In genomic region chr14:87264826-87265225, GRCm38 (mm10) we compare ENCODE assay signal across 27 mouse cellular contexts.
DNase-seq lines count a peak whose midpoint lies in the region; ATAC-seq and TF ChIP-seq lines count a peak whose summit lies in the region.
"Had no signal": no experiment of that assay in that cellular context is flagged by ENCODE, and none has a peak within 500 bp of the region (broad histone marks: within the 10 kb centered on the region; RNA-seq: fewer than 3 reads in every experiment).

No protein-coding gene starts in this region.

- no peak overlapping the region for H3K27ac ChIP-seq in forebrain, embryonic 15.5 days (replicated peaks)
- no peak overlapping the region for H3K27ac ChIP-seq in forebrain, embryonic 10.5 days
- H3K27ac ChIP-seq in intestine, postnatal 0 days (ENCODE audit: low read depth, low read length), result no peak overlapping the region
- no peak overlapping the region for H3K27ac ChIP-seq in intestine, embryonic 15.5 days
- H3K27ac ChIP-seq in midbrain, postnatal 0 days (ENCODE audit: low read depth, low read length), result no peak overlapping the region
- no peak overlapping the region for H3K27ac ChIP-seq in midbrain, embryonic 16.5 days (ENCODE audit: low read length)
- H3K27ac ChIP-seq: embryonic facial prominence, embryonic 12.5 days; heart, adult 2 months; left cerebral cortex, adult 2 months; limb, embryonic 15.5 days; liver, embryonic 13.5 days; neural tube, embryonic 13.5 days had no signal

- no peak overlapping the region for H3K4me3 ChIP-seq in forebrain, embryonic 15.5 days
- no peak overlapping the region for H3K4me3 ChIP-seq in forebrain, embryonic 10.5 days
- no peak overlapping the region for H3K4me3 ChIP-seq in intestine, postnatal 0 days (ENCODE audit: low read depth, low read length)
- H3K4me3 ChIP-seq in intestine, embryonic 15.5 days (replicated peaks), result no peak overlapping the region
- H3K4me3 ChIP-seq in midbrain, postnatal 0 days (ENCODE audit: low read depth, low read length), result no peak overlapping the region
- no peak overlapping the region for H3K4me3 ChIP-seq in midbrain, embryonic 16.5 days (ENCODE audit: low read depth, low read length)
- H3K4me3 ChIP-seq: embryonic facial prominence, embryonic 12.5 days; heart, adult 2 months; heart, embryonic 12.5 days; left cerebral cortex, adult 2 months; limb, embryonic 15.5 days; liver, embryonic 13.5 days; neural tube, embryonic 13.5 days had no signal

- H3K4me1 ChIP-seq in forebrain, embryonic 15.5 days, result no peaks in the 10 kb centered on the region
- H3K4me1 ChIP-seq in forebrain, embryonic 10.5 days, result no peaks in the 10 kb centered on the region
- H3K4me1 ChIP-seq in intestine, postnatal 0 days (replicated peaks; ENCODE audit: control insufficient read depth, insufficient read depth, low read length), result no peaks in the 10 kb centered on the region
- H3K4me1 ChIP-seq in intestine, embryonic 15.5 days (replicated peaks), result no peaks in the 10 kb centered on the region
- H3K4me1 ChIP-seq in midbrain, postnatal 0 days (ENCODE audit: insufficient read depth, low read length), result no peaks in the 10 kb centered on the region
- H3K4me1 ChIP-seq in midbrain, embryonic 16.5 days (ENCODE audit: control insufficient read depth, insufficient read depth, low read length), result no peaks in the 10 kb centered on the region; the same call in 1 of the 2 replicates
- H3K4me1 ChIP-seq: embryonic facial prominence, embryonic 12.5 days; heart, embryonic 12.5 days; limb, embryonic 15.5 days; liver, embryonic 13.5 days; neural tube, embryonic 13.5 days had no signal

- DNase-seq in forebrain, embryonic 10.5 days (ENCODE audit: extremely low spot score, low spot score), result no peak
- no peak for DNase-seq in midbrain, postnatal 0 days (ENCODE audit: low spot score)
- DNase-seq in adrenal gland, adult 18-20 months (ENCODE audit: low spot score in 2 of 2), result no peak
- DNase-seq: adrenal gland, adult 2 months; adrenal gland, postnatal 36 days; cerebellum, adult 8-10 months; cerebellum, postnatal 25 days; gastrocnemius, postnatal 36 days; heart, adult 2 months; kidney, adult 11 months; kidney, postnatal 14 days; liver, embryonic 13.5 days; lung, adult 18-20 months; lung, postnatal 4 days; thymus, postnatal 4 days had no signal

- ATAC-seq in forebrain, embryonic 15.5 days (replicated peaks), result 0 out of 2 replicates have a peak, but pooled peaks have one; percentile 43
- no peak for ATAC-seq in intestine, postnatal 0 days
- ATAC-seq in intestine, embryonic 15.5 days, result no peak
- ATAC-seq in midbrain, postnatal 0 days (ENCODE audit: low FRiP score), result 0 out of 2 replicates have a peak, but pooled peaks have one; percentile 31
- no peak for ATAC-seq in midbrain, embryonic 16.5 days
- ATAC-seq: CD4-positive, CD25-positive, alpha-beta regulatory T cell, adult 4 months; lung, postnatal 0 days had no signal

- WGBS in forebrain, embryonic 15.5 days, result 88% methylated on average over 4 of the region's 4 CpGs
- 91% methylated on average over 4 of the region's 4 CpGs for WGBS in forebrain, embryonic 10.5 days
- WGBS in intestine, postnatal 0 days, result 78% methylated on average over 4 of the region's 4 CpGs
- whole genome bisulfite sequencing in intestine, embryonic 15.5 days, result 80% methylated on average over 4 of the region's 4 CpGs
- WGBS in midbrain, postnatal 0 days, result 85% methylated on average over 4 of the region's 4 CpGs
- 86% methylated on average over 4 of the region's 4 CpGs for WGBS in midbrain, embryonic 16.5 days

- peak; percentile 7; the same call in 1 of the 2 replicates for TF ChIP-seq CTCF in intestine, postnatal 0 days (IDR thresholded peaks at IDR 0.05; ENCODE audit: low read depth)
- peak; percentile 54 for TF ChIP-seq CTCF in midbrain, postnatal 0 days (IDR thresholded peaks at IDR 0.05)

- H3K4me2 ChIP-seq in forebrain, embryonic 15.5 days (replicated peaks), result no peak overlapping the region
- no peak overlapping the region for H3K4me2 ChIP-seq in intestine, postnatal 0 days (replicated peaks; ENCODE audit: low read depth)
- H3K4me2 ChIP-seq in intestine, embryonic 15.5 days (replicated peaks), result no peak overlapping the region
- H3K4me2 ChIP-seq in midbrain, postnatal 0 days (ENCODE audit: low read depth, low read length, poor library complexity, severe bottlenecking), result no peak overlapping the region
- no peak overlapping the region for H3K4me2 ChIP-seq in midbrain, embryonic 16.5 days (ENCODE audit: low read length)
- H3K4me2 ChIP-seq: embryonic facial prominence, embryonic 12.5 days; heart, embryonic 12.5 days; limb, embryonic 15.5 days; liver, embryonic 13.5 days; neural tube, embryonic 13.5 days had no signal

- H3K36me3 ChIP-seq in forebrain, embryonic 15.5 days, result no peaks in the 10 kb centered on the region
- H3K36me3 ChIP-seq in forebrain, embryonic 10.5 days (replicated peaks), result no peaks in the 10 kb centered on the region
- H3K36me3 ChIP-seq in intestine, postnatal 0 days (ENCODE audit: control insufficient read depth, insufficient read depth), result no peaks in the 10 kb centered on the region
- H3K36me3 ChIP-seq in intestine, embryonic 15.5 days, result no peaks in the 10 kb centered on the region
- H3K36me3 ChIP-seq in midbrain, postnatal 0 days (ENCODE audit: insufficient read depth, low read length), result no peaks in the 10 kb centered on the region
- H3K36me3 ChIP-seq in midbrain, embryonic 16.5 days (ENCODE audit: control insufficient read depth, insufficient read depth, low read length), result no peaks in the 10 kb centered on the region
- H3K36me3 ChIP-seq: embryonic facial prominence, embryonic 12.5 days; heart, embryonic 12.5 days; limb, embryonic 15.5 days; liver, embryonic 13.5 days; neural tube, embryonic 13.5 days had no signal

- no peak overlapping the region for H3K9ac ChIP-seq in forebrain, embryonic 15.5 days (replicated peaks)
- no peak overlapping the region for H3K9ac ChIP-seq in intestine, postnatal 0 days (ENCODE audit: low read depth, low read length)
- no peak overlapping the region for H3K9ac ChIP-seq in intestine, embryonic 15.5 days
- no peak overlapping the region for H3K9ac ChIP-seq in midbrain, postnatal 0 days (replicated peaks; ENCODE audit: low read length, poor library complexity, severe bottlenecking)
- no peak overlapping the region for H3K9ac ChIP-seq in midbrain, embryonic 16.5 days (ENCODE audit: low read depth, low read length)
- H3K9ac ChIP-seq: embryonic facial prominence, embryonic 12.5 days; heart, embryonic 12.5 days; limb, embryonic 15.5 days; liver, embryonic 13.5 days; neural tube, embryonic 13.5 days had no signal

- H3K9me3 ChIP-seq in forebrain, embryonic 15.5 days, result no peaks in the 10 kb centered on the region
- H3K9me3 ChIP-seq in forebrain, embryonic 10.5 days, result no peaks in the 10 kb centered on the region
- H3K9me3 ChIP-seq in intestine, postnatal 0 days (ENCODE audit: control insufficient read depth), result no peaks in the 10 kb centered on the region
- no peaks in the 10 kb centered on the region for H3K9me3 ChIP-seq in intestine, embryonic 15.5 days
- no peaks in the 10 kb centered on the region for H3K9me3 ChIP-seq in midbrain, postnatal 0 days (ENCODE audit: low read length)
- H3K9me3 ChIP-seq in midbrain, embryonic 16.5 days (replicated peaks; ENCODE audit: control insufficient read depth, low read length, poor library complexity, severe bottlenecking), result no peaks in the 10 kb centered on the region
- H3K9me3 ChIP-seq: embryonic facial prominence, embryonic 12.5 days; heart, embryonic 12.5 days; limb, embryonic 15.5 days; liver, embryonic 13.5 days; neural tube, embryonic 13.5 days had no signal

- H3K27me3 ChIP-seq in forebrain, embryonic 15.5 days, result no peaks in the 10 kb centered on the region
- H3K27me3 ChIP-seq in forebrain, embryonic 10.5 days (ENCODE audit: poor library complexity, severe bottlenecking), result no peaks in the 10 kb centered on the region
- H3K27me3 ChIP-seq in intestine, postnatal 0 days (replicated peaks; ENCODE audit: control insufficient read depth, insufficient read depth, low read length), result no peaks in the 10 kb centered on the region
- H3K27me3 ChIP-seq in intestine, embryonic 15.5 days (replicated peaks), result no peaks in the 10 kb centered on the region
- H3K27me3 ChIP-seq in midbrain, postnatal 0 days (ENCODE audit: insufficient read depth, low read length), result no peaks in the 10 kb centered on the region
- no peaks in the 10 kb centered on the region for H3K27me3 ChIP-seq in midbrain, embryonic 16.5 days (ENCODE audit: control insufficient read depth, insufficient read depth, low read depth, low read length)
- H3K27me3 ChIP-seq: embryonic facial prominence, embryonic 12.5 days; heart, embryonic 12.5 days; limb, embryonic 15.5 days; liver, embryonic 13.5 days; megakaryocyte, embryonic 14.5 days; neural tube, embryonic 13.5 days had no signal

Comparison
In these comparisons a context has a peak if more than half of its experiments do, and no peak if none do; other contexts are left out.
1. ATAC-seq: peak in forebrain, embryonic 15.5 days (single experiment) and midbrain, postnatal 0 days (single experiment); none in intestine, postnatal 0 days (single experiment), intestine, embryonic 15.5 days (single experiment) and midbrain, embryonic 16.5 days (single experiment).